Mouse (Mus musculus) ES-E14 (cell line): ENCODE results near the gene Slc13a4.

Experiments used
- MAFK ChIP-seq: IDR thresholded peaks from 2 replicates; pipeline ENCODE4 v1.6.1; 2014; ENCODE audit warnings: mild to moderate bottlenecking, low read depth, low read length, inconsistent platforms; ENCODE audit not compliant: insufficient read depth
- ZC3H11A ChIP-seq: IDR thresholded peaks from 2 replicates; pipeline ENCODE4 v1.6.1; 2012; ENCODE audit warnings: low read depth, mild to moderate bottlenecking, inconsistent platforms, low read length, borderline replicate concordance

DNA sequence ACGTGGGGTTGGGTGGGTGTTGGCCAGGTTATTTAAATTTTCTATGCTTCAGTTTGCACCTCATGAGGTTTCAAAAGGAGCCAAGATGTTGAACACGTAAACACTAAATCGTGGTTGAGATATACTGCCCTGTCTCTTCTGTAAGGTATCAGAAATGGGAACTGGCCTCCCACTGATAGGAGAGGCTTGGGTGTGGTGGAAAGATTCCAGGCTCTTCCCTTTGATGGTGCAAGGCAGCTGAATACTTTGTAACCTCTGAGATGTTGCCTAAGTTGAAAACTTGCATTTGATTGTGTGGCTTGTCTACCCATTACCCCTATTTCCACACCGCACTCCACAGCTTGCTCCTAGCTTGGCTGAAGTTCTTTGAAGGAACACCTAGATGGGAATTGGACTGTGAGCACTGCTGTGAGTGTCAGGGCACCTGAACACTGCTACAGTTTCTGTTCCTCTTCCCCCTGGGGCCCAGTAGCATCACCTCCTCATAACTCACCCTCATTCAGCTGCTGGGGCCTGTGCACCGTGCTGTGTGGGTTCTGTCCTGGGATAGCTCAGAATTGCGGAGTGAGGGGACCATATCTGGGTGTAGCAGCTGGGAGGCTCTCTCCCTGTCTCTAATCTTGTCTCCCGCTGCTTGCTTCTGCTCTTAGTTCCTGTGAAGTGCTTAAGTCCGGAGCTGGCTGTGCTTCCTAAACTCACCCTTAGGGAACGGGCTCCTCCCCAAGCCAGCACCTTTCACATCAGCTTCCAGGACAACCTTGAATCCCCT, 53.6 kb downstream of the Slc13a4 start:
- TF ChIP-seq ZC3H11A (no peak), MAFK (no peak)
